Comparison of ENCODE assay signal across 8 mouse cellular contexts in genomic region chr1:80180767-80181413, GRCm38 (mm10). TPM values are rescaled to one million over a fixed set of nuclear protein-coding genes. Genes with fewer than 3 reads are reported as not detected.
DNase-seq lines count a peak whose midpoint lies in the region; ATAC-seq and TF ChIP-seq lines count a peak whose summit lies in the region.

No protein-coding gene starts in this region.

- peaks cover 4% of the 10 kb centered on the region; the same call in 1 of the 2 replicates for H3K9me3 ChIP-seq in heart, embryonic 12.5 days (replicated peaks)

- H3K9ac ChIP-seq in heart, embryonic 12.5 days = no peak overlapping the region

- no peak overlapping the region for H3K4me3 ChIP-seq in heart, embryonic 12.5 days
- H3K4me3 ChIP-seq in layer of hippocampus, adult 2 months = no peak overlapping the region

- peak; percentile 97 for TF ChIP-seq CTCF in layer of hippocampus, adult 2 months (conservative IDR thresholded peaks at IDR 0.05)

- no peaks in the 10 kb centered on the region for H3K4me1 ChIP-seq in heart, embryonic 12.5 days (replicated peaks)

- no peak for ATAC-seq in heart, embryonic 12.5 days (ENCODE audit: insufficient number of reproducible peaks, low FRiP score)
- peak; percentile 94 for ATAC-seq in megakaryocyte progenitor cell, adult 5-6 weeks (replicated peaks; ENCODE audit: poor library complexity)

- no peaks in the 10 kb centered on the region; the same call in 1 of the 2 replicates for H3K27me3 ChIP-seq in heart, embryonic 12.5 days (replicated peaks)

- H3K36me3 ChIP-seq in heart, embryonic 12.5 days = no peaks in the 10 kb centered on the region

- no peak overlapping the region for H3K4me2 ChIP-seq in heart, embryonic 12.5 days

- WGBS in heart, embryonic 12.5 days = 35% methylated on average over 13 of the region's 13 CpGs

- H3K27ac ChIP-seq in heart, embryonic 12.5 days (ENCODE audit: poor library complexity, severe bottlenecking) = no peak overlapping the region
- no peak overlapping the region for H3K27ac ChIP-seq in layer of hippocampus, adult 2 months

- peak; percentile 64 for DNase-seq in heart, adult 8-10 months (ENCODE audit: low spot score)
- peak; percentile 79 for DNase-seq in NIH3T3 (ENCODE audit: low read depth)
- DNase-seq in cerebellum, postnatal 10 days = peak; percentile 78 to 86
- DNase-seq in frontal cortex, postnatal 36 days (ENCODE audit: low spot score in 2 of 2) = peak; percentile 49 to 76
- DNase-seq in layer of hippocampus, adult 2 months (ENCODE audit: low spot score in 2 of 2) = peak; percentile 55 to 77
- DNase-seq in right cerebral cortex, postnatal 25 days = peak; percentile 42

RNA-seq across cellular contexts. Expression of gene Fam124b, which starts 37.4 kb away (rescaled TPM):
- 1 to 10 TPM in 1 of 4 experiments, under 1 TPM in 3; 0.25 to 2.3 (median 0.72) TPM for total RNA-seq in heart, adult 8-10 months (2022)
- 0.11 and 0.31 TPM in 2 replicates for polyA plus RNA-seq in heart, embryonic 12.5 days (2016; fragmentation: Nextera tagmentation; extraction: Ambion mirVana)
- total RNA-seq in layer of hippocampus, adult 2 months (2021) = under 1 TPM; 0.39 to 0.46 TPM
- not detected in 2 replicates for total RNA-seq in megakaryocyte progenitor cell, adult 5-6 weeks (2015)
- not detected in 2 replicates for total RNA-seq in megakaryocyte progenitor cell, adult 5-6 weeks (2017)
